Mouse (Mus musculus): ENCODE measurements around the gene Gm45062. TPM values are rescaled to one million over a fixed set of nuclear protein-coding genes. Genes with fewer than 3 reads are reported as not detected.

Gm45062 gene
- polyA plus RNA-seq, 1 experiment from 2014 or later, result 14.6 TPM

- H3K9ac ChIP-seq, result no peak overlapping the region
- H3K9me3 ChIP-seq (replicated peaks), result no peaks in the 10 kb centered on the region
- no peak for ATAC-seq (ENCODE audit: low FRiP score)
- H3K36me3 ChIP-seq, result no peaks in the 10 kb centered on the region
- 94% methylated on average over 4 of the region's 4 CpGs for WGBS
- peaks cover 5% of the 10 kb centered on the region for H3K4me1 ChIP-seq
- no peak overlapping the region for H3K4me3 ChIP-seq
- H3K27me3 ChIP-seq, result no peaks in the 10 kb centered on the region
- H3K27ac ChIP-seq, result no peak overlapping the region
- H3K4me2 ChIP-seq (replicated peaks), result no peak overlapping the region
Measured at GRCm38 (mm10) chr6:8409865-8410264, 150.6 kb downstream of the Gm45062 start.

- H3K27ac ChIP-seq, result no peak overlapping the region
- H3K4me1 ChIP-seq, result peaks cover 5% of the 10 kb centered on the region
- WGBS, result 71% methylated on average over 10 of the region's 10 CpGs
- ATAC-seq (ENCODE audit: low FRiP score), result peak; percentile 43; the same call in 1 of the 2 replicates
- H3K4me2 ChIP-seq (replicated peaks), result no peak overlapping the region
- H3K9ac ChIP-seq, result no peak overlapping the region
- H3K4me3 ChIP-seq, result no peak overlapping the region
- no peaks in the 10 kb centered on the region for H3K9me3 ChIP-seq (replicated peaks)
- no peaks in the 10 kb centered on the region for H3K36me3 ChIP-seq
- H3K27me3 ChIP-seq, result no peaks in the 10 kb centered on the region
Measured at GRCm38 (mm10) chr6:8412845-8413598, 153.8 kb downstream of the Gm45062 start.

GRCm38 (mm10) chr6:8414020-8414419 is 154.8 kb downstream of the Gm45062 start:
- no peak overlapping the region for H3K4me3 ChIP-seq
- no peak overlapping the region for H3K9ac ChIP-seq
- no peaks in the 10 kb centered on the region for H3K9me3 ChIP-seq (replicated peaks)
- H3K4me1 ChIP-seq, result peaks cover 5% of the 10 kb centered on the region
- no peak for ATAC-seq (ENCODE audit: low FRiP score)
- no peak overlapping the region for H3K27ac ChIP-seq
- no peaks in the 10 kb centered on the region for H3K27me3 ChIP-seq
- H3K4me2 ChIP-seq (replicated peaks), result no peak overlapping the region
- no peaks in the 10 kb centered on the region for H3K36me3 ChIP-seq
- 66% methylated on average over 9 of the region's 9 CpGs for WGBS

GRCm38 (mm10) chr6:8415823-8416222 is 156.6 kb downstream of the Gm45062 start:
- Histone ChIP-seq H3K27me3 (no peaks in the 10 kb centered on the region), H3K9me3 (replicated peaks) (no peaks in the 10 kb centered on the region), H3K27ac (no peak overlapping the region), H3K4me3 (no peak overlapping the region), H3K4me1 (peaks cover 5% of the 10 kb centered on the region), H3K4me2 (replicated peaks) (no peak overlapping the region), H3K36me3 (no peaks in the 10 kb centered on the region), H3K9ac (no peak overlapping the region)
- no peak for ATAC-seq (ENCODE audit: low FRiP score)
- WGBS, result 74% methylated on average over 5 of the region's 5 CpGs

- WGBS, result 72% methylated on average over 8 of the region's 8 CpGs
Measured at GRCm38 (mm10) chr6:8416802-8417569, 157.7 kb downstream of the Gm45062 start.

GRCm38 (mm10) chr6:8419485-8420186 is 160.4 kb downstream of the Gm45062 start:
- no peak overlapping the region for H3K9ac ChIP-seq
- H3K4me2 ChIP-seq (replicated peaks), result no peak overlapping the region
- WGBS, result 62% methylated on average over 4 of the region's 4 CpGs
- H3K9me3 ChIP-seq (replicated peaks), result no peaks in the 10 kb centered on the region
- ATAC-seq (ENCODE audit: low FRiP score), result no peak
- no peaks in the 10 kb centered on the region for H3K36me3 ChIP-seq
- H3K27ac ChIP-seq, result no peak overlapping the region
- H3K4me3 ChIP-seq, result no peak overlapping the region
- no peaks in the 10 kb centered on the region for H3K27me3 ChIP-seq
- H3K4me1 ChIP-seq, result peaks cover 4% of the 10 kb centered on the region

More at GRCm38 (mm10) chr6:8416802-8417569, 157.7 kb downstream of the Gm45062 start:
- peaks cover 5% of the 10 kb centered on the region for H3K4me1 ChIP-seq
- no peaks in the 10 kb centered on the region for H3K27me3 ChIP-seq
- H3K27ac ChIP-seq, result no peak overlapping the region
- H3K36me3 ChIP-seq, result no peaks in the 10 kb centered on the region
- H3K4me2 ChIP-seq (replicated peaks), result no peak overlapping the region
- no peak for ATAC-seq (ENCODE audit: low FRiP score)
- no peaks in the 10 kb centered on the region for H3K9me3 ChIP-seq (replicated peaks)
- H3K9ac ChIP-seq, result no peak overlapping the region
- H3K4me3 ChIP-seq, result no peak overlapping the region

GRCm38 (mm10) chr6:8420187-8420503 is 160.9 kb downstream of the Gm45062 start:
- 88% methylated on average over 1 of the region's 1 CpGs for WGBS
- ATAC-seq (ENCODE audit: low FRiP score), result no peak
- H3K9me3 ChIP-seq (replicated peaks), result no peaks in the 10 kb centered on the region
- no peak overlapping the region for H3K27ac ChIP-seq
- peaks cover 4% of the 10 kb centered on the region for H3K4me1 ChIP-seq
- no peaks in the 10 kb centered on the region for H3K27me3 ChIP-seq
- H3K36me3 ChIP-seq, result no peaks in the 10 kb centered on the region
- no peak overlapping the region for H3K9ac ChIP-seq
- H3K4me2 ChIP-seq (replicated peaks), result no peak overlapping the region
- no peak overlapping the region for H3K4me3 ChIP-seq

- Histone ChIP-seq H3K4me2 (replicated peaks) (no peak overlapping the region), H3K36me3 (no peaks in the 10 kb centered on the region), H3K9me3 (replicated peaks) (no peaks in the 10 kb centered on the region), H3K9ac (no peak overlapping the region), H3K4me3 (no peak overlapping the region), H3K27ac (no peak overlapping the region), H3K27me3 (no peaks in the 10 kb centered on the region), H3K4me1 (peaks cover 4% of the 10 kb centered on the region)
- 81% methylated on average over 5 of the region's 5 CpGs for WGBS
- no peak for ATAC-seq (ENCODE audit: low FRiP score)
Measured at GRCm38 (mm10) chr6:8421421-8421820, 162.2 kb downstream of the Gm45062 start.

GRCm38 (mm10) chr6:8421959-8422581 is 162.8 kb downstream of the Gm45062 start:
- Histone ChIP-seq H3K4me1 (peaks cover 4% of the 10 kb centered on the region), H3K27me3 (no peaks in the 10 kb centered on the region), H3K27ac (no peak overlapping the region), H3K9ac (no peak overlapping the region), H3K4me2 (replicated peaks) (no peak overlapping the region), H3K4me3 (no peak overlapping the region), H3K9me3 (replicated peaks) (no peaks in the 10 kb centered on the region), H3K36me3 (no peaks in the 10 kb centered on the region)
- peak; percentile 62; the same call in 1 of the 2 replicates for ATAC-seq (ENCODE audit: low FRiP score)
- WGBS, result 64% methylated on average over 10 of the region's 10 CpGs

GRCm38 (mm10) chr6:8423142-8423541 is 163.9 kb downstream of the Gm45062 start:
- H3K9ac ChIP-seq, result no peak overlapping the region
- no peak for ATAC-seq (ENCODE audit: low FRiP score)
- H3K4me3 ChIP-seq, result no peak overlapping the region
- H3K9me3 ChIP-seq (replicated peaks), result no peaks in the 10 kb centered on the region
- 91% methylated on average over 2 of the region's 2 CpGs for WGBS
- H3K4me1 ChIP-seq, result peaks cover 4% of the 10 kb centered on the region
- H3K27ac ChIP-seq, result no peak overlapping the region
- no peaks in the 10 kb centered on the region for H3K27me3 ChIP-seq
- H3K4me2 ChIP-seq (replicated peaks), result no peak overlapping the region
- no peaks in the 10 kb centered on the region for H3K36me3 ChIP-seq

GRCm38 (mm10) chr6:8427692-8428091 is 168.4 kb downstream of the Gm45062 start:
- no peaks in the 10 kb centered on the region for H3K9me3 ChIP-seq (replicated peaks)
- ATAC-seq (ENCODE audit: low FRiP score), result no peak
- H3K27me3 ChIP-seq, result no peaks in the 10 kb centered on the region
- no peaks in the 10 kb centered on the region for H3K36me3 ChIP-seq
- no peak overlapping the region for H3K4me3 ChIP-seq
- no peak overlapping the region for H3K27ac ChIP-seq
- no peaks in the 10 kb centered on the region for H3K4me1 ChIP-seq
- 84% methylated on average over 5 of the region's 5 CpGs for WGBS
- no peak overlapping the region for H3K4me2 ChIP-seq (replicated peaks)
- H3K9ac ChIP-seq, result no peak overlapping the region

GRCm38 (mm10) chr6:8430610-8431234 is 171.5 kb downstream of the Gm45062 start:
- WGBS, result 86% methylated on average over 9 of the region's 9 CpGs
- no peaks in the 10 kb centered on the region for H3K4me1 ChIP-seq
- H3K27ac ChIP-seq, result no peak overlapping the region
- no peak overlapping the region for H3K9ac ChIP-seq
- no peak overlapping the region for H3K4me2 ChIP-seq (replicated peaks)
- no peaks in the 10 kb centered on the region for H3K9me3 ChIP-seq (replicated peaks)
- ATAC-seq (ENCODE audit: low FRiP score), result no peak
- no peaks in the 10 kb centered on the region for H3K36me3 ChIP-seq
- no peaks in the 10 kb centered on the region for H3K27me3 ChIP-seq
- H3K4me3 ChIP-seq, result no peak overlapping the region

Measured in hindbrain, embryonic 12.5 days (tissue).